Mouse (Mus musculus) C2C12 (cell line): Measurements from ENCODE around the gene Cldn9. TPM values are rescaled to one million over a fixed set of nuclear protein-coding genes. Genes with fewer than 3 reads are reported as not detected.

Experiments
- H3K27me3 ChIP-seq: one replicate; pipeline ENCODE4 v1.6.1; 2011; ENCODE audit not compliant: control insufficient read depth, insufficient read depth, insufficient read length
- H3K36me3 ChIP-seq: one replicate; pipeline ENCODE4 v1.6.1; 2011; ENCODE audit not compliant: control insufficient read depth, insufficient read depth
- H3K4me3 ChIP-seq: one replicate; pipeline ENCODE4 v1.5.1; 2011; ENCODE audit warnings: mild to moderate bottlenecking, control low read depth; ENCODE audit not compliant: poor library complexity, insufficient read depth, severe bottlenecking
- H3K79me2 ChIP-seq: one replicate; pipeline ENCODE4 v1.6.1; 2011; ENCODE audit not compliant: control insufficient read depth, insufficient read depth
- H3K79me3 ChIP-seq: one replicate; pipeline ENCODE4 v1.6.1; 2011; ENCODE audit warnings: low read depth, control low read depth
- H3ac ChIP-seq: one replicate; pipeline ENCODE3; 2011; ENCODE audit warnings: low read depth; ENCODE audit not compliant: control insufficient read depth, insufficient read length
- CEBPB ChIP-seq: IDR thresholded peaks from one replicate; pipeline ENCODE4 v1.6.1; 2011; ENCODE audit warnings: low read depth, mild to moderate bottlenecking, control low read depth, moderate library complexity
- CTCF ChIP-seq: IDR thresholded peaks from one replicate; pipeline ENCODE4 v1.5.1; 2011; ENCODE audit not compliant: control insufficient read depth, insufficient read depth, insufficient read length
- FOSL1 ChIP-seq: IDR thresholded peaks from one replicate; pipeline ENCODE4 v1.8.0; 2011; ENCODE audit warnings: mild to moderate bottlenecking, low read length; ENCODE audit not compliant: poor library complexity, insufficient read depth, severe bottlenecking
- MAX ChIP-seq: IDR thresholded peaks from one replicate; pipeline ENCODE4 v1.6.1; 2011; ENCODE audit warnings: mild to moderate bottlenecking, control low read depth
- MYOD1 ChIP-seq: IDR thresholded peaks from one replicate; pipeline ENCODE4 v1.6.1; 2011; ENCODE audit warnings: low read depth; ENCODE audit not compliant: control insufficient read depth, insufficient read length
- MYOG ChIP-seq: IDR thresholded peaks from one replicate; pipeline ENCODE4 v1.6.1; 2011; ENCODE audit not compliant: control insufficient read depth, insufficient read length; ENCODE audit errors: extremely low read depth
- USF1 ChIP-seq: IDR thresholded peaks from one replicate; pipeline ENCODE4 v1.6.1; 2011; ENCODE audit warnings: low read depth, mild to moderate bottlenecking, control low read depth, moderate library complexity
- long read RNA-seq, 2 experiments: library from polyadenylated mRNA; unstranded; transcript quantifications; one replicate each; pipeline ENCODE4 v2.0.0; 2019 to 2020
- polyA plus RNA-seq: library from polyadenylated mRNA; unstranded; fragments of >200 nt; fragmentation: generic; extraction: Trizol; gene quantifications from one replicate; pipeline ENCODE4 v1.2.1, GENCODE M21; 2012; ENCODE audit warnings: missing spikeins

The Cldn9 gene
- polyA plus RNA-seq = 0.54 TPM
- long read RNA-seq, experiment 1, partial matches to known transcripts = 0 of 1 reads
- long read RNA-seq, experiment 1, other reads (novel, unspliced or antisense) = 0 of 1 reads
- long read RNA-seq, experiment 2, partial matches to known transcripts = 0 of 3 reads
- long read RNA-seq, experiment 2, other reads (novel, unspliced or antisense) = 0 of 3 reads

- no peak for TF ChIP-seq CEBPB
- TF ChIP-seq MYOD1 = no peak
- TF ChIP-seq CTCF = no peak
- no peak for TF ChIP-seq MAX
- no peak for TF ChIP-seq MYOG
- TF ChIP-seq USF1 = no peak
- TF ChIP-seq FOSL1 = no peak
- Histone ChIP-seq H3K79me2 (no peaks in the 10 kb centered on the region), H3K36me3 (no peaks in the 10 kb centered on the region), H3K4me3 (no peak within 1 kb of the TSS), H3K27me3 (no peaks in the 10 kb centered on the region), H3K79me3 (no peaks in the 10 kb centered on the region), H3ac (no peak within 1 kb of the TSS)
Measured at GRCm38 (mm10) chr17:23683856-23684672, at the start of gene Cldn9. TSS of gene Cldn9 (minus strand) at chr17:23684026.

- TF ChIP-seq MYOG (no peak), CTCF (no peak), CEBPB (no peak), MYOD1 (no peak), MAX (no peak), USF1 (no peak), FOSL1 (no peak)
- no peak overlapping the region for H3K4me3 ChIP-seq
- no peaks in the 10 kb centered on the region for H3K27me3 ChIP-seq
- H3K36me3 ChIP-seq = no peaks in the 10 kb centered on the region
- peaks cover 7% of the 10 kb centered on the region for H3K79me3 ChIP-seq
- H3K79me2 ChIP-seq = peaks cover 13% of the 10 kb centered on the region
- H3ac ChIP-seq = no peak overlapping the region
Measured at GRCm38 (mm10) chr17:23730441-23730840, 46.6 kb upstream of the Cldn9 start.

- peaks cover 7% of the 10 kb centered on the region for H3K79me3 ChIP-seq
- H3K27me3 ChIP-seq = no peaks in the 10 kb centered on the region
- H3K4me3 ChIP-seq = peak overlapping the region; percentile 64
- H3K36me3 ChIP-seq = no peaks in the 10 kb centered on the region
- H3K79me2 ChIP-seq = peaks cover 13% of the 10 kb centered on the region
- TF ChIP-seq MAX (no peak), CEBPB (peak; percentile 51), USF1 (no peak), CTCF (no peak)
- peak overlapping the region; percentile 90 for H3ac ChIP-seq
Measured at GRCm38 (mm10) chr17:23726758-23727142, 42.9 kb upstream of the Cldn9 start.

GRCm38 (mm10) chr17:23725999-23726757, 42.4 kb upstream of the Cldn9 start, which contains the start of gene Pkmyt1:
TSS of gene Pkmyt1 (plus strand) at chr17:23726336.
- H3K4me3 ChIP-seq = peak within 1 kb of the TSS; percentile 64
- peak within 1 kb of the TSS; percentile 90 for H3ac ChIP-seq
- no peaks in the 10 kb centered on the region for H3K27me3 ChIP-seq
- H3K79me2 ChIP-seq = peaks cover 13% of the 10 kb centered on the region
- H3K36me3 ChIP-seq = no peaks in the 10 kb centered on the region
- H3K79me3 ChIP-seq = peaks cover 7% of the 10 kb centered on the region
- peak; percentile 46 for TF ChIP-seq MAX
- no peak for TF ChIP-seq MYOG

GRCm38 (mm10) chr17:23725477-23725876, 41.7 kb upstream of the Cldn9 start:
- Histone ChIP-seq H3K79me2 (peaks cover 13% of the 10 kb centered on the region), H3K79me3 (peaks cover 7% of the 10 kb centered on the region), H3K27me3 (no peaks in the 10 kb centered on the region), H3K36me3 (no peaks in the 10 kb centered on the region), H3ac (peak overlapping the region; percentile 51), H3K4me3 (peak overlapping the region; percentile 64)
- TF ChIP-seq USF1 (no peak), CTCF (no peak), CEBPB (no peak), MYOG (no peak), MYOD1 (no peak), FOSL1 (no peak), MAX (no peak)
